Mouse (Mus musculus) myocyte (in vitro differentiated cells): ENCODE data around the gene Gm20696. TPM values are rescaled to one million over a fixed set of nuclear protein-coding genes. Genes with fewer than 3 reads are reported as not detected.
A peak's percentile ranks its signal among the peaks of the same experiment; 100 is the strongest.

Experiments used
- H3K27me3 ChIP-seq: one replicate; pipeline ENCODE4 v1.6.1; 2011; ENCODE audit not compliant: control insufficient read depth, insufficient read depth, insufficient read length
- H3K36me3 ChIP-seq: one replicate; pipeline ENCODE4 v1.6.1; 2011; ENCODE audit not compliant: control insufficient read depth, insufficient read depth
- H3K4me2 ChIP-seq: one replicate; pipeline ENCODE4 v1.6.1; 2011; ENCODE audit warnings: low read depth, control low read depth
- H3K4me3 ChIP-seq: one replicate; pipeline ENCODE4 v1.5.1; 2011; ENCODE audit warnings: mild to moderate bottlenecking, control low read depth, moderate library complexity
- H3K79me2 ChIP-seq: one replicate; pipeline ENCODE4 v1.6.1; 2011; ENCODE audit not compliant: control insufficient read depth, insufficient read depth
- H3ac ChIP-seq: one replicate; pipeline ENCODE4 v1.6.1; 2011; ENCODE audit not compliant: control insufficient read depth, insufficient read length
- CEBPB ChIP-seq: IDR thresholded peaks from 2 replicates; pipeline ENCODE4 v1.6.1; 2011; ENCODE audit warnings: mild to moderate bottlenecking, moderate library complexity; ENCODE audit not compliant: poor library complexity, insufficient read depth, severe bottlenecking
- E2F4 ChIP-seq: IDR thresholded peaks from one replicate; pipeline ENCODE4 v1.6.1; 2011; ENCODE audit warnings: mild to moderate bottlenecking, control low read depth, moderate library complexity; ENCODE audit not compliant: insufficient read depth
- MAX ChIP-seq: IDR thresholded peaks from one replicate; pipeline ENCODE4 v1.6.1; 2011; ENCODE audit warnings: low read depth, mild to moderate bottlenecking, control low read depth
- MYOD1 ChIP-seq, 3 experiments: IDR thresholded peaks; one replicate each; pipeline ENCODE4 v1.6.1; 2011; ENCODE audit warnings: control low read depth in 2 of 3, low read depth in 2 of 3, mild to moderate bottlenecking in 2 of 3, moderate library complexity in 1 of 3; ENCODE audit not compliant: insufficient read length in 2 of 3, control insufficient read depth in 1 of 3
- MYOG ChIP-seq, 3 experiments: IDR thresholded peaks; one replicate each; pipeline ENCODE4 v1.6.1; 2011; ENCODE audit warnings: control low read depth in 2 of 3, low read depth in 2 of 3, mild to moderate bottlenecking in 2 of 3; ENCODE audit not compliant: insufficient read length in 2 of 3, control insufficient read depth in 1 of 3, insufficient read depth in 1 of 3
- POLR2A ChIP-seq: IDR thresholded peaks from one replicate; pipeline ENCODE4 v1.6.1; 2011; ENCODE audit warnings: low read depth, mild to moderate bottlenecking, control low read depth, moderate library complexity; ENCODE audit not compliant: insufficient read length
- POLR2AphosphoS2 ChIP-seq: IDR thresholded peaks from one replicate; pipeline ENCODE4 v1.6.1; 2011; ENCODE audit warnings: low read depth, control low read depth; ENCODE audit not compliant: insufficient read length
- REST ChIP-seq: IDR thresholded peaks from one replicate; pipeline ENCODE4 v1.6.1; 2011; ENCODE audit warnings: mild to moderate bottlenecking, control low read depth, moderate library complexity; ENCODE audit not compliant: insufficient read depth, insufficient read length
- SRF ChIP-seq: IDR thresholded peaks from one replicate; pipeline ENCODE4 v1.6.1; 2011; ENCODE audit warnings: low read depth; ENCODE audit not compliant: control insufficient read depth, insufficient read length
- TCF12 ChIP-seq: IDR thresholded peaks from one replicate; pipeline ENCODE4 v1.6.1; 2011; ENCODE audit warnings: mild to moderate bottlenecking, control low read depth; ENCODE audit not compliant: poor library complexity, insufficient read depth, severe bottlenecking
- TCF3 ChIP-seq: IDR thresholded peaks from one replicate; pipeline ENCODE4 v1.6.1; 2011; ENCODE audit warnings: low read depth, control low read depth; ENCODE audit not compliant: insufficient read length
- USF1 ChIP-seq: IDR thresholded peaks from one replicate; pipeline ENCODE4 v1.6.1; 2011; ENCODE audit warnings: low read depth, mild to moderate bottlenecking, control low read depth, moderate library complexity
- polyA plus RNA-seq: library from polyadenylated mRNA; unstranded; fragments of >200 nt; fragmentation: generic; extraction: Trizol; gene quantifications from one replicate; pipeline ENCODE4 v1.2.1, GENCODE M21; 2012; ENCODE audit warnings: missing spikeins

Gene Gm20696
- polyA plus RNA-seq, result 0.13 TPM

DNA sequence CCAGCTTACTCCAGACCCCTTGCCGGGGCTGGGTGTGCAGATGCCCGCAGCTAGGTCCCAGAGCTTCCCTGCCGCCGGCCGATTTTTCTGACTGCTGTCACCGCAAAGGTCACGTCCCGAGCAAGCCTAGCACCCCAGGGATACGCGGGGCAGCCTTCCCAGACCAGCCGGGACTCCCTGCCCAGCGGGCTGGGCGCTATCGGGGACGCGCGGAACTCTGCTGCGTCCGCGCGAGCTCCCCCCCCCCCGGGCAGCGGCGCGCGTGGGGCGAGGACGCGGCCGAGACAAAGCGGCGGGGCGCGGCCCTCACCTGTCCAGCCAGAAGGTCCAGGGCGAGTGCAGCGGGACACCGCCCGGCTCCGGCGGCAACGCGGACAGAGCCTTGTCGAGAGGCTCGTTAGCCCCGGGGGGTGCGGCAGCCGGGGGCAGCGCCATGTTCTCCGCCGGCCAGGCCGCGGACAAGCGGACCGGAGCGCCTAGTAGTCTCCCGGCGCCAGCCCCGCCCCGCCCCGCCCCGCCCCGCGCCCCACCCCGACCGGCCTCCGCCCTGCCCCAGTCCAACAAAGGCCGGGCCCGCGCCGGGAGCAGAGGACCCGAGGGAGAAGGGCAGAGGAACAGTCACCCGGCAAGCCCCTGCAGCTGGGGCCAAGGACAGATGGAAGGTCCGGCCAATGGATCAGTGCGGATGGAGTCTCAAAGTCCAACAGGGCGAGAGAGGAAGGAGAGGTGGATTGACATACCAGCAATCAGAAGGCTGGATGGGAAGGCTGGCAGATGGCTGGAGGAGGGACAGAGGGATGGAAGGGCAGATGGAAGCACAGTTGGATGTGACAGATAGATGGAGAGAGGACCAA is at the start of gene Gm20696, which contains the start of gene Eif4e3:
TSS of gene Gm20696 (minus strand) at position 480 of the 854 bp plus-strand sequence.
TSS of gene Eif4e3 (minus strand) at position 454 of the 854 bp plus-strand sequence.
- TF ChIP-seq SRF (no peak), REST (no peak), MYOG (IDR thresholded peaks at IDR 0.05; ENCODE audit: control insufficient read depth in 1 of 3, insufficient read depth in 1 of 3, insufficient read length in 2 of 3, low read depth in 2 of 3) (peak in 1 of 3 experiments; percentile 36), MAX (no peak), E2F4 (no peak), MYOD1 (IDR thresholded peaks at IDR 0.05; ENCODE audit: control insufficient read depth in 1 of 3, insufficient read length in 2 of 3, low read depth in 2 of 3) (peak in 2 of 3 experiments; percentile 15 to 29), POLR2AphosphoS2 (peak; percentile 46), TCF12 (no peak), CEBPB (no peak), TCF3 (no peak), USF1 (no peak), POLR2A (peak; percentile 85)
- Histone ChIP-seq H3K27me3 (no peaks in the 10 kb centered on the region), H3K4me2 (peak within 1 kb of the TSS; percentile 94), H3K36me3 (no peaks in the 10 kb centered on the region), H3ac (peak within 1 kb of the TSS; percentile 49), H3K4me3 (peak within 1 kb of the TSS; percentile 44), H3K79me2 (no peaks in the 10 kb centered on the region)

- no peak overlapping the region for H3ac ChIP-seq
- no peak overlapping the region for H3K4me3 ChIP-seq
- TF ChIP-seq SRF (no peak), CEBPB (no peak), TCF3 (no peak), POLR2AphosphoS2 (no peak), MAX (no peak), TCF12 (no peak), MYOD1 (IDR thresholded peaks at IDR 0.05; ENCODE audit: control insufficient read depth in 1 of 3, insufficient read length in 2 of 3, low read depth in 2 of 3) (no peak), E2F4 (no peak), POLR2A (no peak), MYOG (IDR thresholded peaks at IDR 0.05; ENCODE audit: control insufficient read depth in 1 of 3, insufficient read depth in 1 of 3, insufficient read length in 2 of 3, low read depth in 2 of 3) (no peak), USF1 (no peak), REST (no peak)
- no peaks in the 10 kb centered on the region for H3K79me2 ChIP-seq
- H3K27me3 ChIP-seq, result peaks cover 22% of the 10 kb centered on the region
- H3K36me3 ChIP-seq, result no peaks in the 10 kb centered on the region
- no peak overlapping the region for H3K4me2 ChIP-seq
Observed at GRCm38 (mm10) chr6:99715913-99716312, 49.3 kb upstream of the Gm20696 start.

- Histone ChIP-seq H3K4me3 (no peak overlapping the region), H3K27me3 (peaks cover 26% of the 10 kb centered on the region), H3K79me2 (no peaks in the 10 kb centered on the region), H3K36me3 (no peaks in the 10 kb centered on the region), H3ac (no peak overlapping the region), H3K4me2 (no peak overlapping the region)
- TF ChIP-seq TCF12 (no peak), MYOG (IDR thresholded peaks at IDR 0.05; ENCODE audit: control insufficient read depth in 1 of 3, insufficient read depth in 1 of 3, insufficient read length in 2 of 3, low read depth in 2 of 3) (no peak), USF1 (no peak), MAX (no peak), POLR2AphosphoS2 (no peak), CEBPB (no peak), REST (no peak), E2F4 (no peak), SRF (no peak), TCF3 (no peak)
Observed at GRCm38 (mm10) chr6:99715191-99715590, 48.6 kb upstream of the Gm20696 start.

DNA sequence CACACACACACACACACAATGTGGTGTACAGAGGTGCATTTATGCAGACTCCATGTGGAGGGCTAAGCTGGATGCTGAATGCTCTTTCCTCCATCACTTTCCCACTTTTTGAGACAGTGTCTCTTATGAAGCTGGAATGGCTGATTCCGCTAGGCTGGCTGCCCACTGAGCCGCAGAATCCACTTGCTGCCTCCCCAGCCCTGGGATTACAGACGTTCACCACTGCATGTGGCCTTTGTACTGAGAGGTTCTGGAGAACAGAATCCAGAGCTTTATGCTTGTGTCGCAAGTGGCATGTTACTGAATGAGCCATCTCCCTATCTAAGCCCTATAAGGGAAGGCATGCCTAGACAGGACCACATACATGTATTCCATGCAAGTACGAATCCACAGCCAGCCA is 46.7 kb upstream of the Gm20696 start:
- H3K4me2 ChIP-seq, result no peak overlapping the region
- H3K36me3 ChIP-seq, result no peaks in the 10 kb centered on the region
- no peak overlapping the region for H3ac ChIP-seq
- H3K4me3 ChIP-seq, result no peak overlapping the region
- TF ChIP-seq SRF, result no peak
- TF ChIP-seq TCF3, result no peak
- TF ChIP-seq MAX, result no peak
- TF ChIP-seq MYOD1 (IDR thresholded peaks at IDR 0.05; ENCODE audit: control insufficient read depth in 1 of 3, insufficient read length in 2 of 3, low read depth in 2 of 3), result no peak
- no peak for TF ChIP-seq REST
- TF ChIP-seq MYOG (IDR thresholded peaks at IDR 0.05; ENCODE audit: control insufficient read depth in 1 of 3, insufficient read depth in 1 of 3, insufficient read length in 2 of 3, low read depth in 2 of 3), result no peak
- TF ChIP-seq E2F4, result no peak
- no peak for TF ChIP-seq POLR2A
- no peak for TF ChIP-seq CEBPB
- TF ChIP-seq TCF12, result no peak
- no peak for TF ChIP-seq POLR2AphosphoS2
- TF ChIP-seq USF1, result no peak
- H3K79me2 ChIP-seq, result no peaks in the 10 kb centered on the region
- H3K27me3 ChIP-seq, result peaks cover 26% of the 10 kb centered on the region
